Mouse (Mus musculus) lung, embryonic 15.5 days (tissue): ENCODE measurements around the gene Trpc1. TPM values are rescaled to one million over a fixed set of nuclear protein-coding genes. Genes with fewer than 3 reads are reported as not detected.

Source experiments
- ATAC-seq: fragments of 200-750 bp; cut with Nextera tagmentation; 2 replicates; pipeline ENCODE4 v1.8.0; 2017; ENCODE audit warnings: moderate number of reproducible peaks, borderline replicate concordance; ENCODE audit not compliant: low FRiP score, low TSS enrichment; ENCODE audit errors: extremely low read depth
- H3K27ac ChIP-seq: fragments of 300-500 bp; sonication (generic); 2 replicates; pipeline ENCODE4 v1.5.1; 2015; ENCODE audit warnings: moderate library complexity, mild to moderate bottlenecking, inconsistent platforms
- H3K27me3 ChIP-seq: fragments of 300-500 bp; sonication (generic); 2 replicates; pipeline ENCODE4 v1.6.1; 2015; ENCODE audit warnings: inconsistent platforms
- H3K36me3 ChIP-seq: fragments of 300-500 bp; sonication (generic); 2 replicates; pipeline ENCODE4 v1.6.1; 2015; ENCODE audit warnings: inconsistent platforms
- H3K4me1 ChIP-seq: fragments of 300-500 bp; sonication (generic); 2 replicates; pipeline ENCODE4 v1.6.1; 2015; ENCODE audit warnings: inconsistent platforms
- H3K4me2 ChIP-seq: fragments of 300-500 bp; sonication (generic); 2 replicates; pipeline ENCODE4 v1.6.1; 2015; ENCODE audit warnings: inconsistent platforms, mild to moderate bottlenecking, moderate library complexity
- H3K4me3 ChIP-seq: fragments of 300-500 bp; sonication (generic); 2 replicates; pipeline ENCODE4 v1.5.1; 2015; ENCODE audit warnings: mild to moderate bottlenecking, inconsistent platforms
- H3K9ac ChIP-seq: fragments of 300-500 bp; sonication (generic); 2 replicates; pipeline ENCODE4 v1.6.1; 2015; ENCODE audit warnings: inconsistent platforms
- H3K9me3 ChIP-seq: fragments of 300-500 bp; sonication (generic); 2 replicates; pipeline ENCODE4 v1.6.1; 2016; ENCODE audit warnings: inconsistent platforms
- WGBS: fragments of 180-500 bp; shearing (Covaris S2); methylation state at CpG from one replicate; pipeline ENCODE4 v1.1.7; 2015; 5-methylcytosine and 5-hydroxymethylcytosine counted together
- polyA plus RNA-seq: library from polyadenylated mRNA; unstranded; fragments of >200 nt; fragmentation: Nextera tagmentation; extraction: Ambion mirVana; gene quantifications from 2 replicates; pipeline ENCODE4 v1.2.1, GENCODE M21; 2015

The Trpc1 gene
- polyA plus RNA-seq, 1 experiment from 2014 or later: 3.9 TPM

- Histone ChIP-seq H3K27ac (no peak overlapping the region), H3K4me3 (no peak overlapping the region), H3K36me3 (no peaks in the 10 kb centered on the region), H3K27me3 (no peaks in the 10 kb centered on the region), H3K9me3 (no peaks in the 10 kb centered on the region), H3K9ac (no peak overlapping the region), H3K4me1 (no peaks in the 10 kb centered on the region; the same call in 1 of the 2 replicates), H3K4me2 (no peak overlapping the region)
- WGBS: 82% methylated on average over 15 of the region's 15 CpGs
- no peak for ATAC-seq
These were observed 55.2 kb downstream of the Trpc1 start for GRCm38 (mm10) chr9:95695023-95695422.

- H3K36me3 ChIP-seq: no peaks in the 10 kb centered on the region
- H3K4me1 ChIP-seq: no peaks in the 10 kb centered on the region; the same call in 1 of the 2 replicates
- H3K27ac ChIP-seq: no peak overlapping the region
- H3K9ac ChIP-seq: no peak overlapping the region
- no peaks in the 10 kb centered on the region for H3K27me3 ChIP-seq
- 59% methylated on average over 12 of the region's 12 CpGs for WGBS
- ATAC-seq: no peak
- H3K4me3 ChIP-seq: no peak overlapping the region
- H3K4me2 ChIP-seq: no peak overlapping the region
- H3K9me3 ChIP-seq: no peaks in the 10 kb centered on the region
These were observed 55.6 kb downstream of the Trpc1 start for GRCm38 (mm10) chr9:95694526-95694925.

- H3K4me3 ChIP-seq: no peak overlapping the region
- 71% methylated on average over 11 of the region's 11 CpGs for WGBS
- no peak for ATAC-seq
- H3K4me2 ChIP-seq: no peak overlapping the region
- H3K36me3 ChIP-seq: no peaks in the 10 kb centered on the region
- H3K4me1 ChIP-seq: no peaks in the 10 kb centered on the region; the same call in 1 of the 2 replicates
- H3K27ac ChIP-seq: no peak overlapping the region
- no peaks in the 10 kb centered on the region for H3K27me3 ChIP-seq
- no peaks in the 10 kb centered on the region for H3K9me3 ChIP-seq
- no peak overlapping the region for H3K9ac ChIP-seq
These were observed 56.6 kb downstream of the Trpc1 start for GRCm38 (mm10) chr9:95693528-95694100.

DNA sequence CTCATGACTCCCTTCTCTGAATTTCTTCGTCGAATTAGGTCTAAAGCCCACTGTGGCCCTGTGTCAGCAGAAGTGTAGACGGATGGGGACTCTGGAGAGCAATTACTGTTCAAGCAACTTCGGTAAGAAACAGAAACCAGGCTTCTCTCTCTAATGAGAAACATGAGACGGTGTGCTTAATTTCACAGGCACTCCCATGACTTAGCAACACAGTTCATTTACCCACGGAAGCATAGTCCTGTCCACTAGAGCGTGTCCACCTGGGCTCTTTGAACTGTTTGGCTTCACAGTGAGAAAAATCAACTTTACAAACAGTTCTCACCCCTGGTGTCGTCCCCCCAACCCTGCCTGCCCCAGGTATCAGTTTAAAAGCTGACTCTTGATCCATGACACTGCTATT lies 57.4 kb downstream of the Trpc1 start:
- H3K27ac ChIP-seq: no peak overlapping the region
- ATAC-seq: no peak
- 67% methylated on average over 8 of the region's 8 CpGs for WGBS

DNA sequence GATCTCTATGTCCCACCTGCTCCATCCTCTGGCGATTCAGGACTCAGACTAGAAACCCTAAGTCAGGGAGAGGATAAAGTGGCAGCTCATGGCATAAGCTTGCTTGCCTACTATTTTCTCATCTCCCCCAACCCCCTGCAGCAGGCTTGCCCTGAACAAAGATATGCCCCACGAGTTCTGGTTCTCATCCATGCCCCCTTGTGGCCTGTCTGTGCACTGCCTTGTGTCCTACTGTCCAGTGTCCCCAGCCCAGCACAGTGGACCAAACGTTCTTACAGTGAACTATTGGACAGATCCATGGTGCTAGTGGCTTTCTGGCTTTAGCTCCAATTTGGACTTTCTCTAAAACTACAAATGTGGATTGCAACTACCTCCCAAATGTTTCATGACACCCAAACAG lies 62.1 kb downstream of the Trpc1 start:
- WGBS: 67% methylated on average over 3 of the region's 3 CpGs
- no peaks in the 10 kb centered on the region for H3K27me3 ChIP-seq
- H3K4me2 ChIP-seq: no peak overlapping the region
- no peak overlapping the region for H3K9ac ChIP-seq
- H3K36me3 ChIP-seq: no peaks in the 10 kb centered on the region
- ATAC-seq: no peak
- H3K4me1 ChIP-seq: no peaks in the 10 kb centered on the region
- H3K9me3 ChIP-seq: no peaks in the 10 kb centered on the region
- H3K27ac ChIP-seq: no peak overlapping the region
- H3K4me3 ChIP-seq: no peak overlapping the region

More for the DNA sequence above, 57.4 kb downstream of the Trpc1 start:
- H3K4me2 ChIP-seq: no peak overlapping the region
- H3K4me3 ChIP-seq: no peak overlapping the region
- no peaks in the 10 kb centered on the region for H3K27me3 ChIP-seq
- no peaks in the 10 kb centered on the region; the same call in 1 of the 2 replicates for H3K4me1 ChIP-seq
- no peaks in the 10 kb centered on the region for H3K9me3 ChIP-seq
- H3K9ac ChIP-seq: no peak overlapping the region
- H3K36me3 ChIP-seq: no peaks in the 10 kb centered on the region

GRCm38 (mm10) chr9:95685660-95686440 lies 64.3 kb downstream of the Trpc1 start:
- ATAC-seq: no peak
- no peak overlapping the region for H3K27ac ChIP-seq
- H3K36me3 ChIP-seq: no peaks in the 10 kb centered on the region
- no peak overlapping the region for H3K4me3 ChIP-seq
- H3K4me2 ChIP-seq: no peak overlapping the region
- H3K9ac ChIP-seq: no peak overlapping the region
- 63% methylated on average over 11 of the region's 11 CpGs for WGBS
- no peaks in the 10 kb centered on the region for H3K4me1 ChIP-seq
- H3K27me3 ChIP-seq: no peaks in the 10 kb centered on the region
- H3K9me3 ChIP-seq: no peaks in the 10 kb centered on the region

DNA sequence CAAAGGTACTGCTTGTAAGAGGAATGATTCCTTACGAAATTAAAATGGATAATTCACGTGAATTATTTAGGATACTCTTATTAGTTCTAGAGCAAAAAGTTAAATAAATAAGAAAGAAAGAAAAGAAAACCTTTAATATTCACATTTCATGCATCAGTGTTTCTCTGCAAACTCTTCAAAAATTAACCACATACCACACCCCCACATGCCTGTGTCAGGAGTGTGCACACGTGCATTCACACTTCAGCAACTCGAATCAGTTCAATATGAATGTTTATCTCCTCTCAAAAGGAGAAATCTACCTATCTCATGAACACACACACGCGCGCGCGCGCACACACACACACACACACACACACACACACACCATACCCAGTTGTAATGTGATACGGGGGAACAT lies 69.5 kb downstream of the Trpc1 start:
- 0 out of 2 replicates have a peak overlapping the region, but pooled peaks have one; percentile 24 for H3K27ac ChIP-seq
- H3K9ac ChIP-seq: no peak overlapping the region
- WGBS: 93% methylated on average over 11 of the region's 11 CpGs
- H3K36me3 ChIP-seq: no peaks in the 10 kb centered on the region
- no peak overlapping the region for H3K4me3 ChIP-seq
- no peaks in the 10 kb centered on the region for H3K27me3 ChIP-seq
- no peak overlapping the region for H3K4me2 ChIP-seq
- H3K9me3 ChIP-seq: no peaks in the 10 kb centered on the region
- H3K4me1 ChIP-seq: peaks cover 6% of the 10 kb centered on the region; the same call in 1 of the 2 replicates
- no peak for ATAC-seq

DNA sequence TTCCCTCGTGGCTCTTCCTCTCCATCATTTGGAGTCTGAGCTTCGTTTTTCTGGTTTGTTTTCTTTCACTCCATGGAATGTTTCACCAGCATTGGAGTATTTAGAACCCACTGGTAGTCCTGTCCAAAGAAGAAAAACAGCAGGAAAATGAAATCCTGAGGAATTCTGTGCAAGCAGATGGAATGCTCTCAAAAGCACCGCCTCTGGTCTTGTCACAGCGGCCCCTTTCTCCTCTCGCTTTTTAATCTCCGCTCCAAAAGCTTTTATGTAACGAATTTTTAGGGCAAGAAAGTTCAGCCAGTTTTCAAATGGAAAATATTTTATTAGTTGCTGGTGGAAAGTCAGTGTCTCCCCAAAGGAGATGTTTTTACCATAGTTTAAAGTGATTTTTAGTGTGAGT lies 70.2 kb downstream of the Trpc1 start:
- H3K27ac ChIP-seq: peak overlapping the region; percentile 24; the same call in 1 of the 2 replicates
- no peak overlapping the region for H3K9ac ChIP-seq
- ATAC-seq: no peak
- no peaks in the 10 kb centered on the region for H3K36me3 ChIP-seq
- 29% methylated on average over 7 of the region's 7 CpGs for WGBS
- H3K4me2 ChIP-seq: peak overlapping the region; percentile 6; the same call in 1 of the 2 replicates
- no peaks in the 10 kb centered on the region for H3K27me3 ChIP-seq
- no peaks in the 10 kb centered on the region for H3K9me3 ChIP-seq
- H3K4me1 ChIP-seq: peaks cover 12% of the 10 kb centered on the region
- no peak overlapping the region for H3K4me3 ChIP-seq

GRCm38 (mm10) chr9:95676021-95676420 lies 74.2 kb downstream of the Trpc1 start:
- no peaks in the 10 kb centered on the region for H3K27me3 ChIP-seq
- H3K4me1 ChIP-seq: peaks cover 21% of the 10 kb centered on the region
- no peak overlapping the region for H3K9ac ChIP-seq
- H3K36me3 ChIP-seq: no peaks in the 10 kb centered on the region
- WGBS: over 99% methylated on average over 4 of the region's 4 CpGs
- H3K4me3 ChIP-seq: no peak overlapping the region
- H3K9me3 ChIP-seq: no peaks in the 10 kb centered on the region
- H3K27ac ChIP-seq: peak overlapping the region; percentile 86
- no peak for ATAC-seq
- H3K4me2 ChIP-seq: no peak overlapping the region

GRCm38 (mm10) chr9:95675064-95675699 lies 75.0 kb downstream of the Trpc1 start:
- Histone ChIP-seq H3K27me3 (no peaks in the 10 kb centered on the region), H3K9me3 (no peaks in the 10 kb centered on the region), H3K4me3 (no peak overlapping the region), H3K9ac (no peak overlapping the region), H3K4me1 (peaks cover 17% of the 10 kb centered on the region), H3K4me2 (peak overlapping the region; percentile 28), H3K36me3 (no peaks in the 10 kb centered on the region), H3K27ac (peak overlapping the region; percentile 86)
- ATAC-seq: peak; percentile 85
- WGBS: 41% methylated on average over 9 of the region's 9 CpGs

GRCm38 (mm10) chr9:95672760-95673159 lies 77.4 kb downstream of the Trpc1 start:
- H3K27me3 ChIP-seq: no peaks in the 10 kb centered on the region
- H3K9ac ChIP-seq: no peak overlapping the region
- no peak overlapping the region for H3K4me2 ChIP-seq
- peaks cover 23% of the 10 kb centered on the region for H3K4me1 ChIP-seq
- ATAC-seq: no peak
- H3K4me3 ChIP-seq: no peak overlapping the region
- no peaks in the 10 kb centered on the region for H3K36me3 ChIP-seq
- no peaks in the 10 kb centered on the region for H3K9me3 ChIP-seq
- H3K27ac ChIP-seq: no peak overlapping the region
- 85% methylated on average over 6 of the region's 6 CpGs for WGBS

GRCm38 (mm10) chr9:95672331-95672730 lies 77.8 kb downstream of the Trpc1 start:
- 86% methylated on average over 3 of the region's 3 CpGs for WGBS
- Histone ChIP-seq H3K27me3 (no peaks in the 10 kb centered on the region), H3K9ac (no peak overlapping the region), H3K4me3 (no peak overlapping the region), H3K4me1 (peaks cover 27% of the 10 kb centered on the region), H3K36me3 (no peaks in the 10 kb centered on the region), H3K4me2 (no peak overlapping the region), H3K27ac (no peak overlapping the region), H3K9me3 (no peaks in the 10 kb centered on the region)
- no peak for ATAC-seq
